Mouse (Mus musculus) neural tube, embryonic 12.5 days (tissue): ENCODE data around the gene Cacna2d3. TPM values are rescaled to one million over a fixed set of nuclear protein-coding genes. Genes with fewer than 3 reads are reported as not detected.

Experiments
- ATAC-seq: fragments of 200-750 bp; cut with Nextera tagmentation; 2 replicates; pipeline ENCODE4 v1.8.0; 2017; ENCODE audit warnings: low read depth, mild to moderate bottlenecking, moderate TSS enrichment, moderate library complexity; ENCODE audit not compliant: low FRiP score
- H3K27ac ChIP-seq: fragments of 300-500 bp; sonication (generic); 2 replicates; pipeline ENCODE4 v1.5.1; 2016
- H3K27me3 ChIP-seq: fragments of 300-500 bp; sonication (generic); replicated peaks from 2 replicates; pipeline ENCODE4 v1.6.1; 2016; ENCODE audit warnings: mild to moderate bottlenecking
- H3K36me3 ChIP-seq: fragments of 300-500 bp; sonication (generic); 2 replicates; pipeline ENCODE4 v1.6.1; 2016; ENCODE audit warnings: mild to moderate bottlenecking
- H3K4me1 ChIP-seq: fragments of 300-500 bp; sonication (generic); 2 replicates; pipeline ENCODE4 v1.6.1; 2016
- H3K4me2 ChIP-seq: fragments of 300-500 bp; sonication (generic); replicated peaks from 2 replicates; pipeline ENCODE4 v1.6.1; 2016; ENCODE audit warnings: mild to moderate bottlenecking
- H3K4me3 ChIP-seq: fragments of 300-500 bp; sonication (generic); 2 replicates; pipeline ENCODE4 v1.5.1; 2016
- H3K9ac ChIP-seq: fragments of 300-500 bp; sonication (generic); 2 replicates; pipeline ENCODE4 v1.6.1; 2016; ENCODE audit warnings: mild to moderate bottlenecking
- H3K9me3 ChIP-seq: fragments of 300-500 bp; sonication (generic); 2 replicates; pipeline ENCODE4 v1.6.1; 2016; ENCODE audit warnings: mild to moderate bottlenecking
- WGBS: fragments of 180-500 bp; shearing (Covaris S2); methylation state at CpG from one replicate; pipeline ENCODE4 v1.1.7; 2016; 5-methylcytosine and 5-hydroxymethylcytosine counted together
- polyA plus RNA-seq: library from polyadenylated mRNA; unstranded; fragments of >200 nt; fragmentation: Nextera tagmentation; extraction: Ambion mirVana; gene quantifications from 2 replicates; pipeline ENCODE4 v1.2.1, GENCODE M21; 2016

Gene Cacna2d3
- polyA plus RNA-seq, 1 experiment from 2014 or later: 34.6 TPM

DNA sequence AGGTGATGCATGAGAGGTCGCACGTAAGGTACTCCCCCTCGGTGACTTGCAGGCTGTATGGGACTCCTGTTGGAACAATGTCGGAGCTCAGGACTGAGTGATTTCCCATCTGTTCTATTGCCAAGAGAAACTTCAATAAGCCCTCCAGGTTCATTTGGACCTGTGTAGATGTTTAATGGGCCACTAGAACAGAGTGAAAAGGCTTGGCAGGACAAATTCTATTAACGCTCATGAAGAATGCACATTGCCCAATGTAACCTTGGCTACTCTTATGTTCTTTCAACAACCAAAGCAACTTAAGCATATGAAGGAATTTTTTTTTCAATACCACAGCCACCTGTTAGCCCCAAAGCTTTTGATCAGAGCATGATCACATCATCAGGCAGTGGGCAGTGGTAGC lies 451.1 kb downstream of the Cacna2d3 start:
- Histone ChIP-seq H3K4me1 (peaks cover 16% of the 10 kb centered on the region; the same call in 1 of the 2 replicates), H3K36me3 (no peaks in the 10 kb centered on the region), H3K9me3 (no peaks in the 10 kb centered on the region), H3K27me3 (no peaks in the 10 kb centered on the region), H3K9ac (no peak overlapping the region), H3K4me3 (no peak overlapping the region), H3K4me2 (no peak overlapping the region), H3K27ac (no peak overlapping the region)
- WGBS: 72% methylated on average over 5 of the region's 5 CpGs
- no peak for ATAC-seq

DNA sequence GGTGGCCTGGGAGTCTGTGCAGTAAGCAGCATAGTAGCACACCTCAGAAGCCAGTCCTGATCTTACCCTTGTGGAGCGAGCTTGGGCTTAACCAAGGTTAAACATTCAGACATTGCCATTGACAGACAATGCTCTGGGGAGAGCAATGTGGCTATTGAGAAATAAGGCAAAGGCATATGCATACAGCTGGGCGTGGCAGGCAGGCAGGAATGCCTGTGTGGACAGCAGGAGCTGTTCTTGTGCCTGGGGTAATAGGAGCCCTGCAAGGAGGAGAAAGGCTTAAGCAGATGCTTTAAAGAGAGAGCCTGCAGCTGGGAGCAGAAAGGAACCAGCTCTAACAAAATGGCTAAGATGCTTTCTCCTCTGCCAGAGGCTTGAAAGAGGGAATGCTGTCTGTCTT lies 451.8 kb downstream of the Cacna2d3 start:
- H3K9me3 ChIP-seq: no peaks in the 10 kb centered on the region
- no peak overlapping the region for H3K9ac ChIP-seq
- H3K27ac ChIP-seq: no peak overlapping the region
- H3K4me1 ChIP-seq: peaks cover 16% of the 10 kb centered on the region; the same call in 1 of the 2 replicates
- H3K27me3 ChIP-seq: no peaks in the 10 kb centered on the region
- no peak overlapping the region for H3K4me3 ChIP-seq
- 40% methylated on average over 2 of the region's 2 CpGs for WGBS
- ATAC-seq: no peak
- H3K4me2 ChIP-seq: no peak overlapping the region
- H3K36me3 ChIP-seq: no peaks in the 10 kb centered on the region

GRCm38 (mm10) chr14:29268609-29269008 lies 453.1 kb downstream of the Cacna2d3 start:
- no peak overlapping the region for H3K27ac ChIP-seq
- no peaks in the 10 kb centered on the region for H3K9me3 ChIP-seq
- H3K4me3 ChIP-seq: no peak overlapping the region
- H3K9ac ChIP-seq: no peak overlapping the region
- H3K36me3 ChIP-seq: no peaks in the 10 kb centered on the region
- peaks cover 16% of the 10 kb centered on the region; the same call in 1 of the 2 replicates for H3K4me1 ChIP-seq
- no peaks in the 10 kb centered on the region for H3K27me3 ChIP-seq
- 41% methylated on average over 5 of the region's 5 CpGs for WGBS
- H3K4me2 ChIP-seq: no peak overlapping the region
- no peak for ATAC-seq

- Histone ChIP-seq H3K9me3 (no peaks in the 10 kb centered on the region), H3K4me3 (no peak overlapping the region), H3K4me1 (peaks cover 16% of the 10 kb centered on the region; the same call in 1 of the 2 replicates), H3K36me3 (no peaks in the 10 kb centered on the region), H3K27me3 (no peaks in the 10 kb centered on the region), H3K9ac (no peak overlapping the region), H3K27ac (no peak overlapping the region), H3K4me2 (no peak overlapping the region)
- ATAC-seq: no peak; the same call in 1 of the 2 replicates
- WGBS: 48% methylated on average over 5 of the region's 5 CpGs
Measured at GRCm38 (mm10) chr14:29267233-29267874, 454.3 kb downstream of the Cacna2d3 start.

GRCm38 (mm10) chr14:29260621-29261020 lies 461.0 kb downstream of the Cacna2d3 start:
- Histone ChIP-seq H3K4me1 (no peaks in the 10 kb centered on the region), H3K27me3 (no peaks in the 10 kb centered on the region), H3K27ac (no peak overlapping the region), H3K36me3 (no peaks in the 10 kb centered on the region), H3K4me3 (no peak overlapping the region), H3K9ac (no peak overlapping the region), H3K9me3 (no peaks in the 10 kb centered on the region), H3K4me2 (no peak overlapping the region)
- WGBS: 95% methylated on average over 1 of the region's 1 CpGs
- no peak for ATAC-seq

DNA sequence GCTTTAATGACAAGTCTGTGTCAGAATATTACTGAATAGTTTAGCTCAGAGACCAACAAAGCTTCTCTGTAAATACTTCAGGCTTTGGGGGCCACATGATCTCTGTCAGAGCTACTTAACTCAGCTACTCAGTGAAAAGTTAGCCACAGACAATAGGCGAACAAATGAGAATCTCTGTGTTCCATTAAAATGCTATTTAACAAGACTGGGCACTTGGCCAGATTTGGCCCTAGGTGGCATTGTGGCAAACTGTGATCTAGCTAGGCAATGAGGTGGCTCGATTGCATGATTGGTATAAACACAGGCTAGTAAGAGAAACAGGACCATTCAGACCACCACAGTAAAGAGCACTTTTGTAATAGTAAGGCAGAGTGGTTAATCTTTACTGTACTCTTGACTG lies 478.1 kb downstream of the Cacna2d3 start:
- Histone ChIP-seq H3K27ac (no peak overlapping the region), H3K9ac (no peak overlapping the region), H3K9me3 (peaks cover 15% of the 10 kb centered on the region; the same call in 1 of the 2 replicates), H3K4me2 (no peak overlapping the region), H3K36me3 (no peaks in the 10 kb centered on the region), H3K4me3 (no peak overlapping the region), H3K4me1 (no peaks in the 10 kb centered on the region), H3K27me3 (no peaks in the 10 kb centered on the region)
- ATAC-seq: no peak
- WGBS: 74% methylated on average over 2 of the region's 2 CpGs

GRCm38 (mm10) chr14:29238446-29238845 lies 483.2 kb downstream of the Cacna2d3 start:
- no peaks in the 10 kb centered on the region for H3K27me3 ChIP-seq
- peaks cover 10% of the 10 kb centered on the region; the same call in 1 of the 2 replicates for H3K9me3 ChIP-seq
- no peak overlapping the region for H3K4me3 ChIP-seq
- H3K9ac ChIP-seq: no peak overlapping the region
- H3K4me1 ChIP-seq: no peaks in the 10 kb centered on the region
- no peak overlapping the region for H3K4me2 ChIP-seq
- ATAC-seq: no peak
- WGBS: 67% methylated on average over 3 of the region's 3 CpGs
- H3K36me3 ChIP-seq: no peaks in the 10 kb centered on the region
- no peak overlapping the region for H3K27ac ChIP-seq

- Histone ChIP-seq H3K9ac (no peak overlapping the region), H3K9me3 (no peaks in the 10 kb centered on the region), H3K4me2 (no peak overlapping the region; the same call in 1 of the 2 replicates), H3K4me1 (peaks cover 10% of the 10 kb centered on the region), H3K27me3 (no peaks in the 10 kb centered on the region), H3K4me3 (no peak overlapping the region), H3K36me3 (no peaks in the 10 kb centered on the region), H3K27ac (no peak overlapping the region)
- no peak for ATAC-seq
- WGBS: 31% methylated on average over 19 of the region's 19 CpGs
Measured at GRCm38 (mm10) chr14:29228976-29229716, 492.5 kb downstream of the Cacna2d3 start.

DNA sequence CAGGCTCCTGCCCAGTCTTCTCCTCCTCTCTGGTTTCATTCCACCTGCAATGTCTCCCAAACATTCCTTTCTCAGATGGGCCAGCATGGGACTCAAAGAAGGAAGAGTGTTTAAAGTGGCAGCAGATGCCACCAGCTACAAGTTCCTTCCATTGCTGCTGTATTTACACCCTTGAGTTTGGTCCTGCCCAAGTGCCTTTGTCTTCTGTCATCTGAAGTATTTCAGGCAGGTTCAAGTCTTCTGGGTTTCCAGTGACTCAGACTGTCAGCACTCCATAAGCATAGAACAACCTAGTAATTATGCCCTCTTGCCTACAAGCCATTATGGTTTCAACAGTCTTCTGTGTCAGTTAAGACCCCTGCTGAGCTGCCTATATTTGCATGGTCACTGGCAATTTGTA lies 493.2 kb downstream of the Cacna2d3 start:
- no peak for ATAC-seq
- peaks cover 10% of the 10 kb centered on the region for H3K4me1 ChIP-seq
- H3K4me3 ChIP-seq: no peak overlapping the region
- no peak overlapping the region for H3K4me2 ChIP-seq
- H3K9me3 ChIP-seq: no peaks in the 10 kb centered on the region
- no peaks in the 10 kb centered on the region for H3K27me3 ChIP-seq
- no peaks in the 10 kb centered on the region for H3K36me3 ChIP-seq
- H3K27ac ChIP-seq: no peak overlapping the region
- no peak overlapping the region for H3K9ac ChIP-seq

GRCm38 (mm10) chr14:29227959-29228358 lies 493.7 kb downstream of the Cacna2d3 start:
- Histone ChIP-seq H3K4me3 (no peak overlapping the region), H3K27me3 (no peaks in the 10 kb centered on the region), H3K4me1 (peaks cover 10% of the 10 kb centered on the region), H3K36me3 (no peaks in the 10 kb centered on the region), H3K4me2 (no peak overlapping the region), H3K9ac (no peak overlapping the region), H3K27ac (no peak overlapping the region), H3K9me3 (no peaks in the 10 kb centered on the region)
- 88% methylated on average over 2 of the region's 2 CpGs for WGBS
- ATAC-seq: no peak

- ATAC-seq: no peak
- Histone ChIP-seq H3K4me1 (peaks cover 10% of the 10 kb centered on the region), H3K9ac (no peak overlapping the region)
Measured at GRCm38 (mm10) chr14:29225754-29226365, 495.8 kb downstream of the Cacna2d3 start.

DNA sequence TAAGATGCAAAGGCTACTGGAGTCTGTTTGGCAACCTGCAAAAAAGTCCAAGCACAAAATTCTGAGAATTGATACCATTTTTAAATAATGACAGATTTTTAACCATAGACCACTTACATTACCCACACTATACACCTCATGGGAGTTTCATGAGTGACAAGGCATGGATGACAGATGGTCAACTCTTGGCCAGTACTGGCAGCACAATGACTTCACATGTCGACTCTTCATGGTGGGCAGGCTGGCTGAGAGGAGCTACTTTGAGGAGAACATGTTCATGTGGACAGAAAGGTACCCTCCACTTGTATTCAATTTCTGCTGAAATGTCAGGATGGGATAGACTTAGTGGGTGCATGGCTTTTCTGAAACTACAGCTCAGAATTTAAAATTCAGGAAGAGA lies 498.7 kb downstream of the Cacna2d3 start:
- H3K4me1 ChIP-seq: no peaks in the 10 kb centered on the region
- no peak overlapping the region for H3K9ac ChIP-seq
- ATAC-seq: no peak
- H3K4me3 ChIP-seq: no peak overlapping the region
- no peaks in the 10 kb centered on the region for H3K27me3 ChIP-seq
- WGBS: 76% methylated on average over 1 of the region's 1 CpGs
- no peaks in the 10 kb centered on the region for H3K9me3 ChIP-seq
- no peak overlapping the region for H3K4me2 ChIP-seq
- H3K27ac ChIP-seq: no peak overlapping the region
- H3K36me3 ChIP-seq: no peaks in the 10 kb centered on the region

More at GRCm38 (mm10) chr14:29225754-29226365, 495.8 kb downstream of the Cacna2d3 start:
- WGBS: 31% methylated on average over 2 of the region's 2 CpGs
- Histone ChIP-seq H3K4me2 (no peak overlapping the region), H3K36me3 (no peaks in the 10 kb centered on the region), H3K27ac (no peak overlapping the region), H3K27me3 (no peaks in the 10 kb centered on the region), H3K9me3 (no peaks in the 10 kb centered on the region), H3K4me3 (no peak overlapping the region)
